Mouse (Mus musculus) forebrain, embryonic 10.5 days (tissue): ENCODE data around the gene Gpr37l1. TPM values are rescaled to one million over a fixed set of nuclear protein-coding genes. Genes with fewer than 3 reads are reported as not detected.

Experiments
- DNase-seq: peaks from one replicate; pipeline ENCODE4 v3.0.0-alpha.2; 2017; ENCODE audit warnings: low spot score; ENCODE audit errors: extremely low spot score
- H3K27ac ChIP-seq: fragments of 300-500 bp; sonication (generic); 2 replicates; pipeline ENCODE4 v1.5.1; 2016; ENCODE audit warnings: mild to moderate bottlenecking
- H3K27me3 ChIP-seq: fragments of 300-500 bp; sonication (generic); 2 replicates; pipeline ENCODE4 v1.6.1; 2016; ENCODE audit warnings: mild to moderate bottlenecking; ENCODE audit not compliant: poor library complexity, severe bottlenecking
- H3K36me3 ChIP-seq: fragments of 300-500 bp; sonication (generic); replicated peaks from 2 replicates; pipeline ENCODE4 v1.6.1; 2016; ENCODE audit warnings: mild to moderate bottlenecking, moderate library complexity
- H3K4me1 ChIP-seq: fragments of 300-500 bp; sonication (generic); 2 replicates; pipeline ENCODE4 v1.6.1; 2016
- H3K4me3 ChIP-seq: fragments of 300-500 bp; sonication (generic); 2 replicates; pipeline ENCODE4 v1.5.1; 2016; ENCODE audit warnings: mild to moderate bottlenecking, moderate library complexity
- H3K9me3 ChIP-seq: fragments of 300-500 bp; sonication (generic); 2 replicates; pipeline ENCODE4 v1.6.1; 2016; ENCODE audit warnings: mild to moderate bottlenecking, moderate library complexity
- WGBS: fragments of 180-500 bp; shearing (Covaris S2); methylation state at CpG from one replicate; pipeline ENCODE4 v1.1.7; 2016; 5-methylcytosine and 5-hydroxymethylcytosine counted together
- polyA plus RNA-seq: library from polyadenylated mRNA; unstranded; fragments of >200 nt; fragmentation: Nextera tagmentation; extraction: Ambion mirVana; gene quantifications from 2 replicates; pipeline ENCODE4 v1.2.1, GENCODE M21; 2016

Gene Gpr37l1
- not detected in 2 replicates for polyA plus RNA-seq

DNA sequence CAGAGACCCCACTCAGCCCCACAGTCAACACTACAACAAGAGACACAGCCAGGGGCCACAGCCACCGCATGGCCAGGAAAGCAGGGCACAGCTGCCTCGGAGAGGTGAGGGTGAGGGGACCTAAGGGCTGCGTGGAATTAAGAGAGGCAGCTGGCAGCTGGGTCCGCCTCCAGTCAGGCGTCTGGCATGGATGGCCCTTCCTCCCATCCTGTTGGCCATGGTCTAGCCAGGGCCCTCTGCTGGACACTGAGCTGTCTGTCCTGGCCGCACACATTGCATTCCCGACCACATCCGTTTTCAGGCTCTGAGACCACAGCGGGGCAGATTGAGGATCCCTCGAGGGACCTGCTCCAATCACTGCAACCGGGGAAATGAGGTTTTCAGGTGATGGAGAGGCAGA is at the start of gene Gpr37l1:
TSS of gene Gpr37l1 (minus strand) at position 247 of the 400 bp plus-strand sequence.
- 71% methylated on average over 11 of the region's 11 CpGs for WGBS
- Histone ChIP-seq H3K36me3 (no peaks in the 10 kb centered on the region), H3K9me3 (no peaks in the 10 kb centered on the region), H3K4me3 (no peak within 1 kb of the TSS), H3K27me3 (no peaks in the 10 kb centered on the region), H3K4me1 (peaks cover 5% of the 10 kb centered on the region; the same call in 1 of the 2 replicates), H3K27ac (no peak within 1 kb of the TSS)
- no peak for DNase-seq

DNA sequence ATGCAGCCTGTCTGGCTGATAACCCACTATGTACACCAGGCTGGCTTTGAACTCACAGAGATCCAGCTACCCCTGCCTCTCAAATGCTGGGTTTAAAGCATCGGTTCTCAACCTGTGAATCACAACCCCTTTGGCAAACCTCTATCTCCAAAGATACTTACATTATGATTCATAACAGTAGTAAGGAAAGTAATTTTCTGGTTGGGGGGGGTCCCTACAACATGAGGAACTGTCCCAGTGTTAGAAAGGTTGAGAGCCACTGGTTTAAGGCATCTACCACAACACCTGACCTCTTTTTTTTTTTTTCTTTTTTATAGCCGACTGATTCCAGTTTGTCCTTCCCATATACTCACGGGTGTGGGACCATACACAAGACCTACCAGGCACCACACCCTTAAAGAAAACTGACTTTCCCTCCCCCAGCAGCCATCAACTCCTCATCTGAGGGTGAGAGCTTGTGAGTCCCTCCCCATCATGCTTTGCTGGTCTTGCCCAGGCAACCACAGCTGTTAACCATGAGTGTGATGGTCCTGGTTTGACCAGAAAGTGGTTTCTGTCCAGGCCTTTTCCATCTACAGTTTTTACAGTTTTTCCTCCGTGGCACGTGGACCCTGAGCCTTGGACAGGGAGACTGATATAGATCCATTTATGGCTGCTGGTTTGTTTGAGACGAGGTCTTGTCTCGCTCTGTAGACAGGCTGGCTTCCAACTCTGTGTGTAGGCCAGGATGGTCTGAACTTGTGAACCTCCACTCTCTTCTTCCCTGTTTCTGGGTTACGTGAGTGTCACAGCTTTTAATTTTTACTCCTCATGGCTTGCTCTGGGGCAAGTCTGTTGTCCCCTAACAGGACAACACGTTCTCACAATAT is 46.5 kb upstream of the Gpr37l1 start:
- H3K27me3 ChIP-seq: 0 out of 2 replicates have a peak, but pooled peaks cover 7% of the 10 kb centered on the region
- DNase-seq: no peak
- 91% methylated on average over 9 of the region's 9 CpGs for WGBS
- H3K9me3 ChIP-seq: no peaks in the 10 kb centered on the region
- no peaks in the 10 kb centered on the region for H3K36me3 ChIP-seq
- no peak overlapping the region for H3K4me3 ChIP-seq
- no peak overlapping the region for H3K27ac ChIP-seq
- peaks cover 9% of the 10 kb centered on the region for H3K4me1 ChIP-seq

DNA sequence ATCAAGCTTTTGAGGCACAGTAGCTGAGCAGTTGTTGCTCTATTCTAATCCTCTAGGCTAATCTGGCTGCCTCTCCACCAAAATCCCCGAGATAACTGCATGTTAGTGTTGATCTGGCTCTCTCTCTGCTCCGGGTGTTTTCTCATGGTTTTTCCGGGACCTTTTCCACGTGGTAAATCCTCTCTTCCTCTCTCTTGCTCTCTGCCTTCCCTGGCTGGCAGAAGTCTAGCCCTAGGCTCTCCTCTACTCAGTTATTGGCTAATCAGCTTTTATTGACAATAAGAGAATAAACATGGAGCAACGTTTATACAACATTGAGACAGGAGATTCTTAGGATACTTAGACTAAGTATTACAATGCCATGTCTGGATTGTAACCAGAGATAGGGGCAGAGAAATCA is 42.9 kb upstream of the Gpr37l1 start:
- Histone ChIP-seq H3K27ac (no peak overlapping the region), H3K4me1 (peaks cover under 1% of the 10 kb centered on the region; the same call in 1 of the 2 replicates), H3K27me3 (no peaks in the 10 kb centered on the region), H3K4me3 (no peak overlapping the region), H3K9me3 (no peaks in the 10 kb centered on the region), H3K36me3 (no peaks in the 10 kb centered on the region)
- 67% methylated on average over 5 of the region's 5 CpGs for WGBS
- DNase-seq: no peak

DNA sequence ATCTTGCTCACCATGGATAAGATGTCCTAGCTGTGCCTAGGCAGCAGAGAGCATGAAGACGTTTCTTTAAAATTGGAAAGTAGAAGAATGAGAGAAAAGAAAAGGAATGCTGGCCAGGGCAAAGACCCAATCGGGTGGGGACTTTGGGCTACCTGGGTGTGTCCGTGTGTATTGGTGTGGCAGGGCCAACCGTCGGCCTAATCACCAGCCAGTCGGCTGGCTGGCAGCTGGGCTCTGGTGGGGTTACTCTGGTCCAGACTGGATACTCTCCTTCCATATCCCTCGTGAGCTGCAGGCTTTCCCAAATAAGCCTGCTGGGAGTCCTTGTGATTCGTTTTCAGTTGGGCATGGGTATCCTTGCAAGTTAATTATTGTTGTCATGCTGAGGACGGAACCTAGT is 41.2 kb upstream of the Gpr37l1 start:
- Histone ChIP-seq H3K27ac (no peak overlapping the region), H3K9me3 (no peaks in the 10 kb centered on the region), H3K27me3 (no peaks in the 10 kb centered on the region), H3K4me1 (peaks cover 16% of the 10 kb centered on the region), H3K36me3 (no peaks in the 10 kb centered on the region), H3K4me3 (no peak overlapping the region)
- DNase-seq: no peak
- WGBS: 74% methylated on average over 9 of the region's 9 CpGs

DNA sequence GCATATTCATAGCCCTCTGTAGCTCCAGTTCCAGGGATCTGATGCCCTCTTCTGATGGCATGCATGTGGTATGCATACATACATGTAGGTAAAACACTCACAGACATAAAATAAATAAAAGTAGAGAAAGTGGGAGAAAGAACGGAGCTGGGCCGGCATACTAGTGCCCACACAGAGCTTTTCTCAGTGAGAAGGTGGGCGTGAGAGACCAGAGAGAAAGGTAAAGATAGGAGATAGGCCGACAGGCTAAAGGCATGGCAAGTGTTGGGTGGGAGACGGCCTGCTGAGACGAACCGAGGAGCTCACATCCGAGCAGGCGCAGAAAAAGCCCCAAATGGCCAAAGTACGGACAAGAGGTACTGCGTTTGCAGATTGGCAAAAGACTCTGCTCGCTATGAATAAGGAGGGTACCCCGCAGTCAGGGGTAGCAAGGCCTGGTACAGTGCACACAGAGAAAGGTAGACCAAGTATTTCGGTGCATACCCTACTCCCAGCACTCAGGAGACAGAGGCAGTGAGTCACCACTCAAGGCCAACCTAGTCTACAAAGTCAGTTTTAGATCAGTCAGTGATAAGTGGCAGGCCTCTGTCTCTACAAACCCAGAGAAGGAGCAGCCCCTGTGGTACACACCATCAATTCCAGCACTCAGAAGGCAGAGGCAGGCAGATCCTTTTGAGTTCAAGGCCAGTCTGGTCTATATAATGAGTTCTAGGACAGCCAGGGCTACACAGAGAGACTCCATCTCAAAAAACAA is 39.3 kb upstream of the Gpr37l1 start:
- Histone ChIP-seq H3K4me1 (peaks cover 16% of the 10 kb centered on the region), H3K27me3 (no peaks in the 10 kb centered on the region), H3K27ac (no peak overlapping the region), H3K9me3 (no peaks in the 10 kb centered on the region), H3K4me3 (no peak overlapping the region), H3K36me3 (no peaks in the 10 kb centered on the region)
- DNase-seq: no peak
- 93% methylated on average over 14 of the region's 14 CpGs for WGBS

DNA sequence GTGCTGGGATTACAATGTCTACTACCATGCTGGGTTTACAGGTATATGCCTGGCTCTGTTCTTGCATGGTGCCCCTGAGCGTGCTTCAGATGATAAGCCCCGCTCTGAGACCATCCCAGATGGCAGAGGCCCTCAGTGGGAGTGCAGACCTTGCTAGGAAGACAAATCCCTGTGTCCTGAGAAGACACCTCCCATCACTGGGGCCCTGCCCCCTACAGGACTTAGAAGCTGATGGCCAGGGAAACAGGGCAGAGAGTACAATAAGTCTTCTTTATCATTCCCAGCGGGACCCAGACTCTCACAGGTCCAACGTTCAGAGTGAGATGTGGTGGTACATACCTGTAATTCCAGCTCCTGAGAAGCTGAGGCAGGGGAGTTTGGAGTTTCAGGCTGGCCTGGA is 37.8 kb upstream of the Gpr37l1 start:
- DNase-seq: no peak
- H3K27ac ChIP-seq: peak overlapping the region; percentile 41; the same call in 1 of the 2 replicates
- H3K4me1 ChIP-seq: peaks cover 16% of the 10 kb centered on the region
- no peaks in the 10 kb centered on the region for H3K36me3 ChIP-seq
- no peaks in the 10 kb centered on the region for H3K27me3 ChIP-seq
- WGBS: 60% methylated on average over 4 of the region's 4 CpGs
- no peak overlapping the region for H3K4me3 ChIP-seq
- no peaks in the 10 kb centered on the region for H3K9me3 ChIP-seq

DNA sequence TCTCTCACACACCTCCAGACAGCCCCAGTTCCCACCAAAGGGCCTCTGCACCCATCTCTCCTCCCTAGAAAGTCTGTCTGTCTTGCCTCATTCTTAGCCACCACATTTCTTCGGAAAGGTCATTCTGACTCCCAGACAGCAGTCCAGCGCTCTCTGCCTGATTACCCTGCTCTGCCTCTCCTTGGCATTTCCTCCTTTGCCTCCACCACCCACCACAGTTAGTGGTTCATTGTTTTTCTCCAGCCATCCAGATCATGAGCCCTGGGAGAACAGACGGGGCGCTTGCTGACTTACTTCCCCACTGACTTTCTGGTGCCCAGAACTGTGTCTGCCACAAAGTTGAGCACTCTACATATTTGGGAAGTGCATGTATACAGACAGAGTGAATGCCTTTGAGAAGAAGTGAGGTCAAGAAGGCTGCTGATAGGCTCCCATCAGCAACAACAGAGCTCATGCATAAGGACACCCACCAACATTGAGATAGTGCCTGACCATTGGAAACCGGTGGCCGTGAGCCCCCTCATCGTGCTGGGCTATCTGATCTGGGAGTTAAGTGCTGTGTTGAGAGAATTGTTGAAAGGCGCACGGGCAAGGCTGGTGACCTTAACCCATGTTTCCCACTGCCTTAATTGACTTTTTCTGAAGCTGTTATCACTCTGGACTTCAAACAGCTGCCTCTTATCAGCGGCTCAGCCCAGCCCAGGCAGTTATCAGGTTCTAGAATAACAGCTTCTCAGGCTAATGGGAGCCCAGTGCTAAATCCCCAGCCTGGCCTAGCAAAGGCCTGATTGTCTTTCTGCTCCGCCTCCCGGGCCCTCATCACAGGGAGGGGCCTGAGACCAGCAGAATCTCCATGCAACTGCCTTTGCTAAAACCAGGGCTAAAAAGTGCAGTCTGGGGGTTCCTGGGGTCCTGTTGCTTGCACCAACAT is 37.0 kb upstream of the Gpr37l1 start:
- Histone ChIP-seq H3K4me3 (no peak overlapping the region), H3K9me3 (no peaks in the 10 kb centered on the region), H3K36me3 (no peaks in the 10 kb centered on the region), H3K27me3 (no peaks in the 10 kb centered on the region), H3K4me1 (peaks cover 21% of the 10 kb centered on the region), H3K27ac (peak overlapping the region; percentile 41)
- 36% methylated on average over 12 of the region's 12 CpGs for WGBS
- DNase-seq: no peak

DNA sequence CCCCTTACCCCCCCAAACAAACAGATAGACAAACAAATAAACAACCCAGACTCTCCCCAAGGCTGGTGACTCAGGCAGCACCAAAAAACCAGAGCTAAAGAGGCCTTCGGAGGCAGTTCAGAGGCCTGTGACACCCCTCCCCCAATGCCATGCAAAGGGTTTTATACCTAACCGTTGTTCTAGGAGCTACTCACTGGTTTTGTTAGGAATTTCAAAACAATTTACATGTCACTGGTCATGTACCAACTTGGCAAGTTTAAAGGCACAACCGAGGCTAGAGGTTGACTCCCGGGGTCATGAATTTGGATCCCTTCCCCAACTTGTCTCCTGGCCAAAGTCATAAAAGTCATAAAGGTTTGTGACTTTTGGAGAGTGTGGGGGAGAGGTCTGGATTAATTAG is 32.9 kb upstream of the Gpr37l1 start:
- H3K9me3 ChIP-seq: no peaks in the 10 kb centered on the region
- peaks cover 37% of the 10 kb centered on the region for H3K4me1 ChIP-seq
- WGBS: 85% methylated on average over 4 of the region's 4 CpGs
- no peak overlapping the region for H3K27ac ChIP-seq
- no peaks in the 10 kb centered on the region for H3K36me3 ChIP-seq
- H3K27me3 ChIP-seq: no peaks in the 10 kb centered on the region
- H3K4me3 ChIP-seq: no peak overlapping the region
- DNase-seq: no peak

DNA sequence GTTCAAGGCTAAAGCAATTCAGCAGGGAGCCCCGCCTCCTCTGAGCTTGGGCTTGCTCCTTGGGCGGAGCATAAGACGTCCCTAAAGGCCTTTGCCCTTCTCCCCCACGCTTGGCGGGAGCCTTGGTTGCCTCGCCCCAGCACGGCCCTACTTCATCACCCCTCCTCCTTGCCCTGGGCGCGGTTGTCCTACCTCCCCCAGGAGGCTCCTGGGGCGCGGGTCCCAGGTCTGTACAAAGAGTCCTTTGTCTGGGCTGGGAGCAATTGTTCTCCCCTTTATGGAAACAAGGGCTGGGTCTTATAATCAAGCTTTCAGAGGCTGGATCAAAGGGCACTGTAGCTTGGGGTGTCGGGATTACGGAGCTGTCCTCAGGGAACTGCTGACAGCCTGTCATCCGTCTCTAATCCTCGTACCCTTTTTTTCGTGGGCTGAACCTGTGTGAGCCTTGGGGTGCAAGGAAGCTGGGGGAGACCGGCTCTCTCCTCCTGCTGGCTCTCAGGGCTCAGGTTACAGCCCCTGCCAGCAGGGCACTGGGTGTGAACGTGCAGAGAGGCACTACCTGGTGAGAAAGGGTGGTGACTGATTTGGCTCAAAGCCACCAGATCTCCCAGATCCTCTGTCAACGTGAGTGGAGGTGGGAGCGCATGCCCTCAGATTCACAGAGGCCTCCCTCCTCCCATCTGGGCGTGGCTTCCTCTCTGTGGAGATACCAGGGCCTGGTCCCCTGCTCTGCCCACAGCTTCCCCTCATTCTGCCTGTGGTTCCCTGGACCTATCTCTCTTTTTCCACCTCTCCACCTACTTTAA is 31.7 kb upstream of the Gpr37l1 start:
- Histone ChIP-seq H3K27me3 (no peaks in the 10 kb centered on the region), H3K9me3 (no peaks in the 10 kb centered on the region), H3K4me3 (peak overlapping the region; percentile 43), H3K27ac (peak overlapping the region; percentile 84), H3K4me1 (peaks cover 25% of the 10 kb centered on the region), H3K36me3 (no peaks in the 10 kb centered on the region)
- peak; percentile 50 for DNase-seq
- whole genome bisulfite sequencing: 1% methylated on average over 21 of the region's 21 CpGs

DNA sequence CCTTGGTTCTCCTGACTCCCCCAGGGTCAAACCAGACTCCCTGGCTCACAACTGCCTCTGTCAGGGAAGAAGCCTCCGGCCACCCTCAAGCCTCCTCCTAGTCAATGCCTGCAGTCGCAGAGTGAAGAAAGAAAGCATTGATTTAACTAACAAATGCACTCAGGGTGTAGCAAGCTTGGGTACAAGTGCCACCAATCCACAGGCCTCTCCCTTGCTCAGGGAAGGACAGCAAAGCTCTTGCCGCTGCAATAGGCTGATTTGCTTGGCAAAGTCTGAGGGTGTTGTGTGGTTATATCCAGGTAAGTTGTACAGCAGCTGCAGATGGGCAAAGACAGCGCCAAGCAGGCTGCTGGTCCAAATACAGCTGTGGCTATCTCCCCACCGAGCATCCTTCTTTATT is 30.9 kb upstream of the Gpr37l1 start:
- Histone ChIP-seq H3K36me3 (no peaks in the 10 kb centered on the region), H3K4me3 (peak overlapping the region; percentile 43), H3K9me3 (no peaks in the 10 kb centered on the region), H3K4me1 (peaks cover 22% of the 10 kb centered on the region), H3K27me3 (no peaks in the 10 kb centered on the region), H3K27ac (peak overlapping the region; percentile 84)
- no peak for DNase-seq
- WGBS: 21% methylated on average over 5 of the region's 5 CpGs

DNA sequence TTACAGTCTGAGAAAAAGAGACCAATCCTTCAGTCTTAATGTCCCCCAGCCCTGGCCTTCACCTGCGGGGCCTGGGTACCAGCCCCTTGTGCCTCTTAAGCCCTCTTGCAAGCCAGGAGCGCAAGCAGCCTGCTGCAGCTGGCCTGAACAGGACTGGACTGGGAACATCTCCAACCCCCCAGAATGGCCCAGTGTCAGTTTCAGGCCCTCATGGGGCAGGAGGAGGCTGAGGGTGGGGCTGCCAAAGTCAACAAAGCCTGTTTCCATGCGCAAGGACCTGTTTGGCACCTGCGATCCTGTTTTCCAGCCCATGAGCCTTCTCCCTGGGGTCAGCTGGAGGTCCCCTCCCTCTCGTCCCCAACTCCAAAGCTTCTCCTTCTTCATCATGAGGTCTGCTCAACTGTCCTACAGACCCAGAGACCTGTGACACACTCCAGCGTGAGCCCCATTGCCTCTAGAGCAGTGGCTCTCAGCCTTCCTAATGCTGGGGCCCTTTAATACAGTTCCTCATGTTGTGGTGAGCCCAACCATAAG is 28.5 kb upstream of the Gpr37l1 start:
- Histone ChIP-seq H3K27me3 (no peaks in the 10 kb centered on the region), H3K36me3 (no peaks in the 10 kb centered on the region), H3K4me1 (peaks cover 22% of the 10 kb centered on the region), H3K9me3 (no peaks in the 10 kb centered on the region), H3K4me3 (no peak overlapping the region), H3K27ac (0 out of 2 replicates have a peak overlapping the region, but pooled peaks have one; percentile 30)
- WGBS: 85% methylated on average over 6 of the region's 6 CpGs
- DNase-seq: no peak
